Mouse (Mus musculus) lung, postnatal 25 days (tissue): ENCODE data around the gene Adcy7.

Source experiments
- DNase-seq: peaks from one replicate; pipeline ENCODE4 v3.0.0; 2022; ENCODE audit warnings: low spot score

The Adcy7 gene

DNA sequence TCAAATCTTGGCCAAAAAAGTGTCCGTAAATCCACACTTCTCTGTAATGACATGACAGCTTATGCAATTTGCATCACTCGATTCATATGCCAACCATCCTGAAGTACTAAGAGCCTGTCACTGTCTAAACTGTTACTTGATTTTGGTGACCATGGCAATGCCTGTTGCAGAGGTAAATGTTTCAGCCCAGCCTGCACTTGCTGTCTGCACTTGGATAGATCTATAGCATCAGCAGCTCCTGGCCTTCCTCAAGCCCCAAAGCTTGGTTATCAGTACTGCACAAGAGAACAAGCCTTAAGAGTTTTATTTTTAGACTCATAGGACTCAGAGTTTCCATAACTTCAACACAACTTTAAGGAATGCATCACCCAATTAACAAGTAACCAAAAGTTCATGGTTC lies 62.2 kb downstream of the Adcy7 start:
- DNase-seq, result no peak

DNA sequence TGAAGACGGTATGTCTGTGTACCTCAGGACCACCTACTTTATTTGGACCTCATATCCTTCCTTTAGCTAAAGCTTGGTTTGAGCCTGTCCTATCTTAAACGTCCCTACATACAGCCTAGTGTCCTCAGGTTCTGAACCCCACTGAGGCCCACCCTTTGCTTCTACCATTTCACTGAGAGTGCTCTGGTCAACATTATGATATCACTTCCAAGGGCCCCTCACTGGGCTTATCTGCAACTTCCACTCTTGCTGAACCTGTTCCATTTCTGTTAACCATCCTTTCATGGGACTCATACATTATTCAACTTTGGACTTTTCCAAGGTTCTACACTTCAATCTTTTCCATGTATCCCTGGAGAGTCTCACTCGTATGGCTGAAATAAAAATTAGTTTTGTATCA lies 62.8 kb downstream of the Adcy7 start:
- DNase-seq, result no peak

GRCm38 (mm10) chr8:88339221-88339620 lies 67.0 kb downstream of the Adcy7 start:
- DNase-seq, result no peak

DNA sequence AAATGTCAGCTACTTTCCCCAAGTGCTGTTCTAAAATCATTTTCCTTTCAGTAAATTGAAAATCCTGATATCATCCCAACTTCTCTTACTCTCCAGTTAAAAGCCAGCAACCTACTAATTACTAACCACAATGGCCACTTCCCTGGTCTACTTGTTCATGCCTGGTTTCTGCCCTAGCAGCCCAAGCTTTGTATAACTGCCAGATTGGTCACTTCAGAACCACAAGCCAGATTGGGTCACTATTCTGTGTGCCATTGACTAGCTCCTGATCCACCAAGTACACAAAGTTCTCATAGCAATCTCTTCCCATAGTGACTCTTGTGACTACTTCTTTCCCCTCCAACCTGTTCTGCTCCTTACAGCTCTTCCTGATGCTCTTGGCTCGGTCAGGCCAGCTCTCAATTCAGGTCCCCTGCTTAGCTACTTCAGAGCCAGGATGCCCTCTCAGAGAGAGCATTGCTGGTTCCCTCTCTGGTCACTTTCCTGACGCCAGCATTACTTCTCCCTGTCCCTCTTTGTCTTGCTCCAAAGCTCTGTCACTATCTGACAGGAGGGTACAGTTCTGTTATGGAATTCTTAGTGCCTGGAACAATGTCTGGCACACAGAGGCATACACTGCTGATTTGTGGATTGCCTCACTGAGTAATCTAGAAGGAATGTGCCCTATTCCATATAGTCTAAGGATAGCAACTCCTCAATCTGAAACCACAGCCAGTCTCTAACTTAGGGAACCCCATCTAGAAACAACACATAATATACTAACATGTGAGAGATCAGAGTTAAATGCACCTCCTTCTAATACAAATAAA lies 67.9 kb downstream of the Adcy7 start:
- no peak for DNase-seq

GRCm38 (mm10) chr8:88342026-88342425 lies 69.8 kb downstream of the Adcy7 start:
- DNase-seq, result no peak

DNA sequence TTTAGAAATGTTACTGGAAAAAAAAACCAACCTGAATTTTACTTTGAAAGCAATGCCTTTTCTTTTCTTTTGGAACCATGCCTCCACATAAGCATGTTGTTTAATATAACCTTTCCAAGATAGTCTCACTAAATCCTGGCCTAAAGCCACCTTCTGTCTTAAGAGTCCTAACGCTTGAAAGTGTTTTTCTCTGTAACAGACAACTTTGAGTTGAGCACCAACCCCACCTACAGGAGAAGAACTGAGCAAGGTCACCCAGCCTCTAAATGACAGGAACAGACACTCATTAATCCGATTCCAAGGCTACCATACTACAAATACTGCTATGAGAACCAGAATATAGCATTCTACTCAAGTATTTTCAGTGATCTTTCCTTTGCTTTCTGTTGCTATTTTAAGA lies 76.8 kb downstream of the Adcy7 start:
- no peak for DNase-seq

DNA sequence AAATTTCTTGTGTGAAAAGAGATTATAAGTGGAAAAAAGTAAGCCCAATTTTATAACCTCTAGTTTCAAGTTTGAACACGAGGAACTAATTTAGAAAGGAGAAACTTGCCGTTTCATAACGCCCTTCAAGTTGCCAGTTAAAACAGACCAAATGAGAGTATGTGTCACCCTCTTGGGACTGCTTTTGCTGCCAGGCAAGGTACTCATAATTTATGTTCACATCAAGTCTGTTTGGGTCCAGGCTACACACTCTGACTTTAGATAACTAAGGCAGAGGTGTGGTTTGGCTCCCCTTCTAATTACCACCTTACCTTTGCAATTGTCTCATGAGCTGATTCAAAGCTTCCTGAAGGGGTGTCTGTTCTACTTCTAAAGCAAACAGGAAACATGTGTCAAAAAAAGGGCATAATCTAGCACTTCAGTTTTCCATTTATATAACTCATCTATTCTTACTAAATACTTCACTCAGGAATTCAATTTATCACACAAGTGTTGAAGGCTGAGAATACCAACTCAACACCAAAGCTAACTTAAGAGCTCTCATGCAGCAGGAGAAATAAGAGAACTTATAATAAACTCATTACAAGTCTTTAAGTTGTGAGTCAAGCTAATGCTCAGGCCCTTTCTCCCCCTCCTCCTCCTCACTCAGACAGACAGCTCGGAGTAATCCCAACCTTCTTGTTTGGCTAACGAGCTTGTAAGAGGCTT lies 85.2 kb downstream of the Adcy7 start:
- peak; percentile 88 for DNase-seq

DNA sequence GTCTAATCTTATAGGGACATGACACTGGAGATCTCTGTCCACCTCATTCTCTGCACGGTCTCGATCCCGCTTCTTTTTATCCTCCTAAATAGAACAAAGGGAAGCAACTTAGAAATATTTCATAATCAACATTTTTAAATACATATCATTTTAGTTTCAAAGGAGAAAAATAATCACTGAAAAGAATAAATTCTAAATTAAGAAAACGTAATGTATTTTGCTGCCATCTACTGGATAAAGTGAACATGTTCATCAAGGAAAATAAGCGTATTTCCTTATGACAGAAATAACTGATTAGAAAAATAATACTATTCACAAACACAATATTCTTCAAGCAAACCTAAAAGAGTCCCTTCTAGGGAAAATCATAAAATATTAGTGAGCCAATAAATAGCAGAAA lies 85.7 kb downstream of the Adcy7 start:
- DNase-seq, result no peak

- DNase-seq, result peak; percentile 11
Observed at GRCm38 (mm10) chr8:88359959-88360358, 87.8 kb downstream of the Adcy7 start.

GRCm38 (mm10) chr8:88361044-88361707 lies 89.0 kb downstream of the Adcy7 start:
- DNase-seq, result peak; percentile 16

- DNase-seq, result peak; percentile 75
Observed at GRCm38 (mm10) chr8:88361708-88362428, 89.7 kb downstream of the Adcy7 start, which contains the start of gene Brd7. Brd7 (minus strand) TSS chr8:88362194.

DNA sequence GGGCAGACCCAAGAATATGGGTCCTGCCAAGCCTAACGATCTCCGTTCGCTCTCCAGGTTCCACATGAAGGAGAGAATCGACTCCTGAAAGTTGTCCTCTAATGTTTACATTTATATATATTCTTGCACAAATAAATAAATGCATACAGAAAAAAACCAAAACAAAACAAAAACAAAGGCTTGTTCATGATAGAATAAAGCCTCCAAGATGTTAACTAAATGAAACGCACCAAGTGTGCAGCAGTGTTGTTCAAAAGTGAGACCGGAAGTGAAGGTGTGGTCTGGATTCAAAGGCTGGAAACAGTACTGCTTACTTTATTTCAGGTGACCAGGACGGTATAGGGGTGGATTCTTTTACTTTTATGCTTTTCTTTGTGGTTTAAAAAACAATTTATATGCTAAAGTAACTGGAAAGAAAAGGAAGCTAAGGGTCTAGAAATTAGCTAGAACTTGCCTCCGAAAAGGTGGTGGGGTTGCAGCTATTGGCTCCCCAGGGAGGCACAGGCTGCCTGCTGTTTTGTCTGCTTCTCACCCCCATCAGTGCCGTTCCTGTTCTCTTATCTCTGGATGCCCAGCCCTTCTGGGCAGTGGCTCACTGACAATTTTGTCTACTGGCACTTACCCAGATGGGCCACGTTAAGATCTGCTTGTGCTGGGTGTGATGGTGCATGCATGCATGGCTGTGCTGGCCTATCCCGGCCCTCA lies 90.4 kb downstream of the Adcy7 start:
- peak; percentile 17 for DNase-seq

DNA sequence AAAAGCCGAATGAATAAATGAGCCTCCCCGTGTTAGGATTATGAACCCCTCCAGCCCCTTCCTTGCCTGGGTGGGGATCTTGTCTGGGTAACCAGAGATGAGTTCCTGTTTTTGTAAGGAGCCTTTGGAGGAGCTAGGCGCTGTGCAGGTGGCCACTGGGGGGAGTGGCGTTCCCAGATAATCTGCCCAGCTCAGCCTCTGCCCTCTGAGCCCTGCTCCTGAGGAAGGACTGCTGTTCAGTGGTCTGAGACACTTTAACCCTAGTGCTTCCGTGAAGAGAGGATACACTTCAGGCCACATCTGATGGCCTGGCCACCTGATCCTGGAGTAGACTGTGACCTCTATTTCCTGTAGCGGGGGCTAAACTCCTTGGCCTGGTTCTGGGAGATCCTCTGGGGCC lies 97.0 kb downstream of the Adcy7 start:
- DNase-seq, result peak; percentile 31

DNA sequence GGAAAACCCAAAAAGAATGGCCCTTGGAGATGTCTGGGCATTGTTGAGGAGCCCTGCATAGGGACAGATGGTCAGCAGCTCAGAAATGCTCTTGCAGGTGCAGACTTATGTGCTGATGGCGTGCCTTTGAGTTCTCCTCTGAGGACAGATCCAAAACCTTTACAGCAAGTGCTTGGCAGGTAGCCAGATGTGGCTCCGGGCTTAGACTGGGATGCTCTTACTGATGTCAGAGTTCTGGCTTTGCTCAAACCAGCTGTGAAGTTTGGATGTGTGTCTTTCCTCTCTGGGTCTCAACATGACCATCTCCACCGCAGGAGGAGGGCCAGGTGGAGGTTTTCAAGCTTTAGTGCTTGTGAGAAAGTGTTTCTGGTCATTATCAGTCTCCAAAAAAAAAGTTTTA lies 97.6 kb downstream of the Adcy7 start:
- DNase-seq, result no peak

GRCm38 (mm10) chr8:88371522-88371921 lies 99.3 kb downstream of the Adcy7 start:
- DNase-seq, result no peak

GRCm38 (mm10) chr8:88376836-88377582 lies 104.8 kb downstream of the Adcy7 start:
- no peak for DNase-seq
